Mouse (Mus musculus) heart, postnatal 25 days (tissue): ENCODE data around the gene Ncoa3. TPM values are rescaled to one million over a fixed set of nuclear protein-coding genes. Genes with fewer than 3 reads are reported as not detected.
"Not testable (repeated sequence)": the region's sequence is repeated elsewhere in the genome, so short reads cannot be mapped to it uniquely, and the experiment has no call there.

Experiments used
- DNase-seq: peaks from one replicate; pipeline ENCODE4 v3.0.0; 2022; ENCODE audit warnings: low spot score
- intact Hi-C: fragments of 180-260 bp; cut with DNase I; formaldehyde crosslinking; loops from one replicate; pipeline ENCODE4 v1.15.1; 2025
- total RNA-seq, 2 experiments: library from RNA; stranded (reverse); gene quantifications; 2 replicates each; pipeline ENCODE4 v1.2.3; 2021

Gene Ncoa3
- total RNA-seq = 10 to 100 TPM; 23.8 to 29.6 TPM

GRCm38 (mm10) chr2:165992270-165993172, at the start of gene Ncoa3:
Gene Ncoa3 (plus strand): TSS chr2:165992636.
- DNase-seq = peak; percentile 84
- intact Hi-C loops = loop anchor here (2.0 to 10.0 kb wide), 4 partner anchors 16 to 812 kb away; partner anchors contain the start of gene Arfgef2

- no peak for DNase-seq
- intact Hi-C loops = no loop called here
Observed at GRCm38 (mm10) chr2:165943113-165943512, 49.3 kb upstream of the Ncoa3 start.

GRCm38 (mm10) chr2:165944576-165945351, 47.7 kb upstream of the Ncoa3 start:
- intact Hi-C loops = no loop called here
- DNase-seq = no peak

GRCm38 (mm10) chr2:165946046-165946564, 46.3 kb upstream of the Ncoa3 start:
- no peak for DNase-seq
- intact Hi-C loops = no loop called here

- intact Hi-C loops = no loop called here
- DNase-seq = no peak
Observed at GRCm38 (mm10) chr2:165948007-165948406, 44.4 kb upstream of the Ncoa3 start.

GRCm38 (mm10) chr2:165948785-165949184, 43.7 kb upstream of the Ncoa3 start:
- DNase-seq, intact Hi-C loops: not testable (repeated sequence)

- DNase-seq = no peak
- intact Hi-C loops = no loop called here
Observed at GRCm38 (mm10) chr2:165949719-165950118, 42.7 kb upstream of the Ncoa3 start.

- no peak for DNase-seq
- intact Hi-C loops = no loop called here
Observed at GRCm38 (mm10) chr2:165951432-165952068, 40.9 kb upstream of the Ncoa3 start.

GRCm38 (mm10) chr2:165954872-165955271, 37.6 kb upstream of the Ncoa3 start:
- intact Hi-C loops = no loop called here
- DNase-seq = peak; percentile 47

GRCm38 (mm10) chr2:165955386-165955785, 37.0 kb upstream of the Ncoa3 start:
- intact Hi-C loops = no loop called here

GRCm38 (mm10) chr2:165956096-165956740, 36.2 kb upstream of the Ncoa3 start:
- DNase-seq = no peak
- intact Hi-C loops = no loop called here

More at GRCm38 (mm10) chr2:165955386-165955785, 37.0 kb upstream of the Ncoa3 start:
- DNase-seq = no peak

- no peak for DNase-seq
- intact Hi-C loops = no loop called here
Observed at GRCm38 (mm10) chr2:165957257-165957828, 35.1 kb upstream of the Ncoa3 start.

GRCm38 (mm10) chr2:165958556-165958955, 33.9 kb upstream of the Ncoa3 start:
- intact Hi-C loops = no loop called here
- DNase-seq = no peak

- no peak for DNase-seq
- intact Hi-C loops = no loop called here
Observed at GRCm38 (mm10) chr2:165960695-165961094, 31.7 kb upstream of the Ncoa3 start.

- DNase-seq = no peak
- intact Hi-C loops = no loop called here
Observed at GRCm38 (mm10) chr2:165962824-165963223, 29.6 kb upstream of the Ncoa3 start.

- no peak for DNase-seq
- intact Hi-C loops = no loop called here
Observed at GRCm38 (mm10) chr2:165964121-165964520, 28.3 kb upstream of the Ncoa3 start.

GRCm38 (mm10) chr2:165967076-165967475, 25.4 kb upstream of the Ncoa3 start:
- DNase-seq = no peak
- intact Hi-C loops = no loop called here

- no peak for DNase-seq
- intact Hi-C loops = no loop called here
Observed at GRCm38 (mm10) chr2:165967823-165968555, 24.4 kb upstream of the Ncoa3 start.

GRCm38 (mm10) chr2:165968876-165969275, 23.6 kb upstream of the Ncoa3 start:
- intact Hi-C loops = no loop called here
- DNase-seq = peak; percentile 62
